Mouse (Mus musculus) hindbrain, embryonic 15.5 days (tissue): Measurements from ENCODE around the gene Pik3ca. TPM values are rescaled to one million over a fixed set of nuclear protein-coding genes. Genes with fewer than 3 reads are reported as not detected.

Experiments
- ATAC-seq: fragments of 200-750 bp; cut with Nextera tagmentation; 2 replicates; pipeline ENCODE4 v1.8.0; 2017; ENCODE audit warnings: low read depth, moderate number of reproducible peaks, moderate TSS enrichment; ENCODE audit not compliant: low FRiP score
- H3K27ac ChIP-seq: fragments of 300-500 bp; sonication (generic); replicated peaks from 2 replicates; pipeline ENCODE4 v1.5.1; 2015; ENCODE audit warnings: mild to moderate bottlenecking, inconsistent platforms
- H3K27me3 ChIP-seq: fragments of 300-500 bp; sonication (generic); 2 replicates; pipeline ENCODE4 v1.6.1; 2015; ENCODE audit warnings: control low read depth, inconsistent platforms
- H3K36me3 ChIP-seq: fragments of 300-500 bp; sonication (generic); 2 replicates; pipeline ENCODE4 v1.6.1; 2015; ENCODE audit warnings: control low read depth, inconsistent platforms
- H3K4me1 ChIP-seq: fragments of 300-500 bp; sonication (generic); replicated peaks from 2 replicates; pipeline ENCODE4 v1.6.1; 2015; ENCODE audit warnings: control low read depth, inconsistent platforms
- H3K4me2 ChIP-seq: fragments of 300-500 bp; sonication (generic); 2 replicates; pipeline ENCODE4 v1.6.1; 2015; ENCODE audit warnings: moderate library complexity, mild to moderate bottlenecking, inconsistent platforms
- H3K4me3 ChIP-seq: fragments of 300-500 bp; sonication (generic); 2 replicates; pipeline ENCODE4 v1.5.1; 2015; ENCODE audit warnings: mild to moderate bottlenecking, inconsistent platforms
- H3K9ac ChIP-seq: fragments of 300-500 bp; sonication (generic); 2 replicates; pipeline ENCODE4 v1.6.1; 2015; ENCODE audit warnings: inconsistent platforms
- H3K9me3 ChIP-seq: fragments of 300-500 bp; sonication (generic); 2 replicates; pipeline ENCODE4 v1.6.1; 2016; ENCODE audit warnings: control low read depth, inconsistent platforms
- WGBS: fragments of 180-500 bp; shearing (Covaris S2); methylation state at CpG from one replicate; pipeline ENCODE4 v1.1.7; 2015; 5-methylcytosine and 5-hydroxymethylcytosine counted together
- polyA plus RNA-seq: library from polyadenylated mRNA; unstranded; fragments of >200 nt; fragmentation: Nextera tagmentation; extraction: Ambion mirVana; gene quantifications from 2 replicates; pipeline ENCODE4 v1.2.1, GENCODE M21; 2015

Pik3ca gene
- polyA plus RNA-seq, 1 experiment from 2014 or later: 10.8 TPM

DNA sequence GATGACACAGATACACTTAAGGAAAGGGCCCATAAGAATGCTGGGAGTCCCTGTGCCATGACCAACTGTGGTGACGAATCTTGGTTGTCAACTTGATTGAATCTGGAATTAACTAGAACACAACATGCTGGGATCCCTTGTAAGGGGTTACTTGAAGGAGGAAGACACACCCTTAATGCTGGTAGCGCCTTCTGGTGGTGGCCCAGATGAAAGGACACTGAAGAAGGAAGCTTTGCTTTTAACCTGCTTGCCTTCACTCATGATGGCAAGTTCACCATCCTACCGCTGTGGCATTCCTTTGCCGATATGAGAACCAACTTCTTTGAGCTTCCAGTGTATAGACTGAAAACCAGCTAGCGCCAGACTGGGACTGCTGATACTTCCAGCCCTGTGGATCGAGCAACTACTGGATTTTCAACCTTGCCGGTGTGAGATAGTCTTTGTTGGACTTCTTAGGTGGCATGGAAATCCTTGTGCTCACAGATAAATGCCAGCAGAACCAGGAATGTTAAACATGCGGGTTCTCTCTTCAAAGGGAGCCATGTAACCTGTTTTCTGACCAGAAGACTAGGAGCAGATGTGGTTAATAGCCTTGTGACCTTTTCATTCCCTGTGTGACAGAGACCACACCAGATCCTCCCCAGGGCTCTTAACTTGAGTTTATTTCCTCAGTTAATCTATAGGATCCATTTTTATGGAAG, 97.1 kb downstream of the Pik3ca start:
- H3K4me1 ChIP-seq: no peaks in the 10 kb centered on the region
- H3K27me3 ChIP-seq: no peaks in the 10 kb centered on the region
- H3K36me3 ChIP-seq: no peaks in the 10 kb centered on the region
- no peaks in the 10 kb centered on the region for H3K9me3 ChIP-seq
- no peak overlapping the region for H3K4me3 ChIP-seq
- no peak for ATAC-seq
- H3K4me2 ChIP-seq: no peak overlapping the region
- WGBS: 88% methylated on average over 8 of the region's 8 CpGs
- H3K9ac ChIP-seq: no peak overlapping the region
- no peak overlapping the region for H3K27ac ChIP-seq

GRCm38 (mm10) chr3:32495088-32495770, 97.8 kb downstream of the Pik3ca start:
- no peak overlapping the region for H3K4me3 ChIP-seq
- no peaks in the 10 kb centered on the region for H3K36me3 ChIP-seq
- no peaks in the 10 kb centered on the region for H3K9me3 ChIP-seq
- H3K4me1 ChIP-seq: no peaks in the 10 kb centered on the region
- ATAC-seq: no peak
- H3K27me3 ChIP-seq: no peaks in the 10 kb centered on the region
- H3K27ac ChIP-seq: no peak overlapping the region
- 29% methylated on average over 8 of the region's 8 CpGs for WGBS
- H3K4me2 ChIP-seq: no peak overlapping the region
- no peak overlapping the region for H3K9ac ChIP-seq

GRCm38 (mm10) chr3:32495856-32496710, 98.6 kb downstream of the Pik3ca start:
- Histone ChIP-seq H3K4me3 (no peak overlapping the region), H3K9me3 (no peaks in the 10 kb centered on the region), H3K27ac (no peak overlapping the region), H3K27me3 (no peaks in the 10 kb centered on the region), H3K36me3 (no peaks in the 10 kb centered on the region), H3K4me1 (no peaks in the 10 kb centered on the region), H3K4me2 (no peak overlapping the region), H3K9ac (no peak overlapping the region)
- no peak; the same call in 1 of the 2 replicates for ATAC-seq
- 39% methylated on average over 8 of the region's 8 CpGs for WGBS

DNA sequence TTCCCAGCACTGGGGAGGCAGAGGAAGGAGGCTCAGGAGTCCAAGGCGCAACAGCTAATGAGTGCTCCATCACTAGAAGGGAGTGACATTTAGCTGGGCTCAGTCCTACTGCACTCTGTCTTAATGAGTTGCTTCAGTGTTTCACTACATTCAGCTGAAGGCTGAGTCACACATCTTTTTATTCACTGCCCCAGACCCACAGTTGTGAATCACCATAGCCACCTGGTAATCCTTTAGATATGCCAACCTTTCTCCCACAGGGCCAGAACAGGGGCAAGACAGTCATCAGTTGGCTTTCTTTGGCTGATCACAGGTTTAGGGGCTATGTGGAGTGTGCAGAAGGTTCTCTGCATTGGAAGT, 99.2 kb downstream of the Pik3ca start:
- Histone ChIP-seq H3K27me3 (no peaks in the 10 kb centered on the region), H3K4me1 (no peaks in the 10 kb centered on the region), H3K36me3 (no peaks in the 10 kb centered on the region), H3K27ac (no peak overlapping the region), H3K4me3 (no peak overlapping the region), H3K4me2 (no peak overlapping the region), H3K9ac (no peak overlapping the region), H3K9me3 (no peaks in the 10 kb centered on the region)
- no peak for ATAC-seq
- WGBS: 85% methylated on average over 1 of the region's 1 CpGs

GRCm38 (mm10) chr3:32500346-32500745, 102.9 kb downstream of the Pik3ca start:
- H3K4me3 ChIP-seq: no peak overlapping the region
- H3K9me3 ChIP-seq: no peaks in the 10 kb centered on the region
- 93% methylated on average over 2 of the region's 2 CpGs for WGBS
- no peaks in the 10 kb centered on the region for H3K4me1 ChIP-seq
- H3K9ac ChIP-seq: no peak overlapping the region
- H3K4me2 ChIP-seq: no peak overlapping the region
- H3K27ac ChIP-seq: no peak overlapping the region
- H3K36me3 ChIP-seq: no peaks in the 10 kb centered on the region
- H3K27me3 ChIP-seq: no peaks in the 10 kb centered on the region
- ATAC-seq: no peak

DNA sequence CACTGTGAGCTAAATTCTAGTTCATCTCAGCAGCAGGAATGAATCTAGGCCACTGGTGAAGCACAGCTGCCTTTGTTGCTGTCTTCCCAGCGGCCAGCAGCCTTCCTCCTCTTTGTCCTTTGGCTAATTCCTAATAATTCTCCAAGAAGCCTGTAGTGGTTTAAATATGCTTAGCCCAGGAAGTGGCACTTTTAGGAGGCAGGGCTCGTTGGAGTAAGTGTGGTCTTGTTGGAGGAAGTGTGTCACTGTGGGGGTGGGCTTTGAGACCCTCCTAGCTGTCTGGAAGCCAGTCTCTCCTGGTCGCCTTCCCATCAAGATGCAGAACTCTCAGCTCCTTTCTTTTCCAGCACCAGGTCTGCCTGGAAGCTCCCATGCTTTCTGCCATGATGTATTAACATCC, 108.4 kb downstream of the Pik3ca start:
- no peak for ATAC-seq
- no peak overlapping the region for H3K4me3 ChIP-seq
- H3K36me3 ChIP-seq: no peaks in the 10 kb centered on the region
- no peak overlapping the region for H3K4me2 ChIP-seq
- no peaks in the 10 kb centered on the region for H3K9me3 ChIP-seq
- H3K27ac ChIP-seq: no peak overlapping the region
- H3K9ac ChIP-seq: no peak overlapping the region
- WGBS: 68% methylated on average over 3 of the region's 3 CpGs
- no peaks in the 10 kb centered on the region for H3K27me3 ChIP-seq
- H3K4me1 ChIP-seq: peaks cover 14% of the 10 kb centered on the region

GRCm38 (mm10) chr3:32506366-32507225, 109.1 kb downstream of the Pik3ca start:
- H3K27me3 ChIP-seq: no peaks in the 10 kb centered on the region

DNA sequence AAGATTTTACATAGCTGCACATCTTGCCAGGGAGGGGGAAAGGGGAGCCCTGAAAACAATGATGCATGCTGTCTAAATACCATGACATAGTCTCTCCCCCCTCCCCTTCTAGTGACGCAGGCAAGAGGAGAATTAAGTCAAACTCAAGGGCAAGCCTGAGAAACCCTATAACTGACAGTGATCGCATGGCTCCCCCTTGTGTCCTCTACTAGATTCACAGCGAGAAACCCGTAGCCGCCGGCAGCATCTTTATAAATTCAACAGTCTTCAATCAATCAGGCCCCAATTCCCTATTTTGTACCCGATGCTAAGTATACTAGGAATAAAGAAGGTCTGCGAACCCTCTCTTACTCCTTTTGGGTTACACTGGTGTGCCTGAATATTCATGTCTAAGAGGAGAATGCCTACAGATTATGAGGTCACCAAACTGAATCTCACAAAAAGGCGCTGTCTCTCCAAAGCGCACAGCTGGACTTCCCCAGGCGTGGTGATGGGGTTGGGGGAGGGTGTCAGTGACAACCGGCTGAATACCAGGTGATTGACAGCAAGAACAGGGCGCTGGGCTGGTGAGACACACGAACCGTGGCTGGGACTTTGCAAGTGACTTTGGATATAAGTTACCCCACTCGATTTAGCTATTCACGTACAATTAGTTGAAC, 111.3 kb downstream of the Pik3ca start:
- H3K9ac ChIP-seq: no peak overlapping the region
- no peaks in the 10 kb centered on the region for H3K27me3 ChIP-seq
- H3K9me3 ChIP-seq: no peaks in the 10 kb centered on the region
- H3K4me3 ChIP-seq: peak overlapping the region; percentile 17; the same call in 1 of the 2 replicates
- WGBS: 3% methylated on average over 17 of the region's 17 CpGs
- peak overlapping the region; percentile 78; the same call in 1 of the 2 replicates for H3K27ac ChIP-seq
- H3K4me1 ChIP-seq: peaks cover 38% of the 10 kb centered on the region
- H3K4me2 ChIP-seq: peak overlapping the region; percentile 65
- H3K36me3 ChIP-seq: no peaks in the 10 kb centered on the region
- no peak for ATAC-seq

More at GRCm38 (mm10) chr3:32506366-32507225, 109.1 kb downstream of the Pik3ca start:
- peaks cover 19% of the 10 kb centered on the region for H3K4me1 ChIP-seq
- H3K36me3 ChIP-seq: no peaks in the 10 kb centered on the region
- no peak overlapping the region for H3K4me3 ChIP-seq
- H3K9me3 ChIP-seq: no peaks in the 10 kb centered on the region
- H3K4me2 ChIP-seq: no peak overlapping the region
- WGBS: 61% methylated on average over 11 of the region's 11 CpGs
- ATAC-seq: no peak
- H3K9ac ChIP-seq: no peak overlapping the region
- no peak overlapping the region for H3K27ac ChIP-seq

- no peaks in the 10 kb centered on the region for H3K9me3 ChIP-seq
- H3K27ac ChIP-seq: peak within 1 kb of the TSS; percentile 78
- no peak for ATAC-seq
- H3K4me1 ChIP-seq: peaks cover 38% of the 10 kb centered on the region
- peak within 1 kb of the TSS; percentile 71 for H3K4me3 ChIP-seq
- peaks cover 6% of the 10 kb centered on the region for H3K36me3 ChIP-seq
- H3K27me3 ChIP-seq: no peaks in the 10 kb centered on the region
- WGBS: 5% methylated on average over 24 of the region's 24 CpGs
- peak within 1 kb of the TSS; percentile 75 for H3K9ac ChIP-seq
- peak within 1 kb of the TSS; percentile 65 for H3K4me2 ChIP-seq
These were observed 112.3 kb downstream of the Pik3ca start, which contains the start of gene Zfp639 for GRCm38 (mm10) chr3:32509496-32510374. TSS of gene Zfp639 (plus strand) at chr3:32510259.

GRCm38 (mm10) chr3:32510375-32511190, 113.1 kb downstream of the Pik3ca start:
- peaks cover 38% of the 10 kb centered on the region for H3K4me1 ChIP-seq
- peak; percentile 93 for ATAC-seq
- H3K4me2 ChIP-seq: peak overlapping the region; percentile 65
- H3K27ac ChIP-seq: peak overlapping the region; percentile 78
- H3K9me3 ChIP-seq: no peaks in the 10 kb centered on the region
- H3K9ac ChIP-seq: peak overlapping the region; percentile 75
- H3K27me3 ChIP-seq: no peaks in the 10 kb centered on the region
- WGBS: under 1% methylated on average over 67 of the region's 69 CpGs
- H3K4me3 ChIP-seq: peak overlapping the region; percentile 71
- peaks cover 6% of the 10 kb centered on the region for H3K36me3 ChIP-seq
